Mouse (Mus musculus) frontal cortex, postnatal 14 days (tissue): ENCODE data around the gene F830045P16Rik.

Experiments
- DNase-seq, 2 experiments: peaks; one replicate each; pipeline ENCODE4 v3.0.0; 2022; ENCODE audit warnings: low spot score in 2 of 2

Gene F830045P16Rik

GRCm38 (mm10) chr2:129536377-129536776, at the start of gene F830045P16Rik:
Gene F830045P16Rik (minus strand): TSS chr2:129536602.
- no peak for DNase-seq

- DNase-seq = no peak
Observed at GRCm38 (mm10) chr2:129585904-129586514, 49.6 kb upstream of the F830045P16Rik start.

- DNase-seq = no peak
Observed at GRCm38 (mm10) chr2:129584905-129585304, 48.5 kb upstream of the F830045P16Rik start.

GRCm38 (mm10) chr2:129582261-129582660, 45.9 kb upstream of the F830045P16Rik start:
- DNase-seq = no peak

- DNase-seq = no peak
Observed at GRCm38 (mm10) chr2:129581826-129582225, 45.4 kb upstream of the F830045P16Rik start.

- DNase-seq = peak in 1 of 2 experiments; percentile 49
Observed at GRCm38 (mm10) chr2:129580656-129581055, 44.3 kb upstream of the F830045P16Rik start.

GRCm38 (mm10) chr2:129576611-129577447, 40.4 kb upstream of the F830045P16Rik start:
- DNase-seq = no peak

GRCm38 (mm10) chr2:129575113-129575512, 38.7 kb upstream of the F830045P16Rik start:
- DNase-seq = no peak

GRCm38 (mm10) chr2:129574395-129575046, 38.1 kb upstream of the F830045P16Rik start:
- DNase-seq = peak; percentile 58 to 65

GRCm38 (mm10) chr2:129573701-129574273, 37.4 kb upstream of the F830045P16Rik start:
- DNase-seq = no peak

GRCm38 (mm10) chr2:129569556-129569955, 33.2 kb upstream of the F830045P16Rik start:
- DNase-seq = no peak

GRCm38 (mm10) chr2:129569120-129569519, 32.7 kb upstream of the F830045P16Rik start:
- DNase-seq = no peak

- DNase-seq = no peak
Observed at GRCm38 (mm10) chr2:129563944-129564709, 27.7 kb upstream of the F830045P16Rik start.

- peak; percentile 32 to 53 for DNase-seq
Observed at GRCm38 (mm10) chr2:129561796-129562195, 25.4 kb upstream of the F830045P16Rik start.

GRCm38 (mm10) chr2:129558875-129559219, 22.4 kb upstream of the F830045P16Rik start:
- no peak for DNase-seq

- no peak for DNase-seq
Observed at GRCm38 (mm10) chr2:129558008-129558874, 21.8 kb upstream of the F830045P16Rik start.

GRCm38 (mm10) chr2:129556081-129556480, 19.7 kb upstream of the F830045P16Rik start:
- no peak for DNase-seq

- no peak for DNase-seq
Observed at GRCm38 (mm10) chr2:129550781-129551180, 14.4 kb upstream of the F830045P16Rik start.

- no peak for DNase-seq
Observed at GRCm38 (mm10) chr2:129549537-129550135, 13.2 kb upstream of the F830045P16Rik start.

- DNase-seq = no peak
Observed at GRCm38 (mm10) chr2:129546772-129547171, 10.4 kb upstream of the F830045P16Rik start.
